In the genomic region with DNA sequence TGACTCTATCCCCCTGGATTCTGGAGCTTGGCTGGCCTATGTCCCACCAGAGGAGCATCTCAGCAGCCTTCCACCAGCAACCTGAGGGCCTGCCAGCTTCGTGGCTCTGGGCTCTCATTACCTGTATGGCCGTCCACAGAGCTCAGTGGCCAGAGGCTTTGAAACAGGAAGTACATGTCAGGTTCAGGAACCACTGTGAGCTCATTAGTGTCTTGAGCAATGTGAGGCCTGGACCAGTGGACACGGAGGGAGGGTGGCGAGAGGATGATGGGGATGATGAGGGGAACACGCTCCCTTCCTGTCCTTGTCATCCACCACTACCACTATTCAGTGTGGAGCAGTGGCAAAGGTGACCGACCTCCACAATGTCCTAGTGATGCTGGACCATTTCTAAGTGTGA, we compare ENCODE assay signal across 17 mouse cellular contexts. TPM values are rescaled to one million over a fixed set of nuclear protein-coding genes. Genes with fewer than 3 reads are reported as not detected.
DNase-seq lines count a peak whose midpoint lies in the region; ATAC-seq and TF ChIP-seq lines count a peak whose summit lies in the region.
"Had no signal": no experiment of that assay in that cellular context is flagged by ENCODE, and none has a peak within 500 bp of the region (broad histone marks: within the 10 kb centered on the region; RNA-seq: fewer than 3 reads in every experiment).

No protein-coding gene starts in this region.

- no peak for TF ChIP-seq POLR2A in spleen, adult 2 months (IDR thresholded peaks at IDR 0.05; ENCODE audit: low read depth, low read length)

- no peak for TF ChIP-seq CTCF in spleen, adult 2 months (IDR thresholded peaks at IDR 0.05; ENCODE audit: extremely low read depth, insufficient read depth, insufficient read length, insufficient replicate concordance)

- H3K4me3 ChIP-seq in spleen, adult 2 months (ENCODE audit: extremely low read depth, insufficient read depth, insufficient read length) = no peak overlapping the region
- no peak overlapping the region for H3K4me3 ChIP-seq in brown adipose tissue, adult 24 weeks (ENCODE audit: insufficient read depth, low read depth, low read length)
- H3K4me3 ChIP-seq: embryonic facial prominence, embryonic 12.5 days; heart, adult 2 months; heart, embryonic 15.5 days; hindbrain, embryonic 10.5 days; hindbrain, embryonic 15.5 days had no signal

- peak overlapping the region; percentile 12; the same call in 1 of the 2 replicates for H3K27ac ChIP-seq in spleen, adult 2 months (ENCODE audit: insufficient read depth, low read length)
- H3K27ac ChIP-seq in brown adipose tissue, adult 24 weeks (replicated peaks; ENCODE audit: low read depth, low read length) = 0 out of 2 replicates have a peak overlapping the region, but pooled peaks have one; percentile 29
- H3K27ac ChIP-seq: embryonic facial prominence, embryonic 12.5 days; heart, adult 2 months; heart, embryonic 15.5 days; hindbrain, embryonic 10.5 days; hindbrain, embryonic 15.5 days had no signal

- no peak for DNase-seq in spleen, adult 2 months (ENCODE audit: low read depth in 1 of 2, low spot score in 2 of 2)
- DNase-seq in spleen, adult 18-20 months = no peak
- DNase-seq in urinary bladder, postnatal 25 days (ENCODE audit: low spot score) = no peak
- no peak for DNase-seq in B cell, adult 2 months
- DNase-seq in heart, postnatal 14 days = no peak
- DNase-seq: adrenal gland, adult 8-10 months; adrenal gland, postnatal 36 days; gastrocnemius, postnatal 10 days; heart, adult 2 months had no signal

- WGBS in spleen, adult 2 months = 70% methylated on average over 6 of the region's 6 CpGs

- H3K36me3 ChIP-seq in spleen, adult 2 months (ENCODE audit: control insufficient read depth, insufficient read depth, low read length) = peaks cover 2% of the 10 kb centered on the region
- H3K36me3 ChIP-seq: embryonic facial prominence, embryonic 12.5 days; heart, embryonic 15.5 days; hindbrain, embryonic 10.5 days; hindbrain, embryonic 15.5 days had no signal

- H3K27me3 ChIP-seq in spleen, adult 2 months (ENCODE audit: control insufficient read depth, insufficient read depth, low read length) = no peaks in the 10 kb centered on the region
- H3K27me3 ChIP-seq: embryonic facial prominence, embryonic 12.5 days; heart, embryonic 15.5 days; hindbrain, embryonic 15.5 days had no signal

- peaks cover 32% of the 10 kb centered on the region; the same call in 1 of the 2 replicates for H3K4me1 ChIP-seq in spleen, adult 2 months (ENCODE audit: control insufficient read depth, insufficient read depth, insufficient read length)
- H3K4me1 ChIP-seq in brown adipose tissue, adult 24 weeks (ENCODE audit: control insufficient read depth, insufficient read depth, insufficient read length, low read length) = peaks cover 45% of the 10 kb centered on the region

- intact Hi-C loops in heart, postnatal 14 days (cut with DNase I) = no loop called here

- ATAC-seq in megakaryocyte, adult 5-6 weeks (ENCODE audit: poor library complexity, severe bottlenecking) = peak; percentile 69
- peak; percentile 69 for ATAC-seq in neutrophil, adult 5-6 weeks (ENCODE audit: extremely low read depth, insufficient number of reproducible peaks, low FRiP score, poor library complexity, severe bottlenecking)

RNA-seq across cellular contexts. Expression of a gene that starts 22.8 kb away (rescaled TPM):
- 155 TPM in 2 replicates for polyA plus RNA-seq in spleen, adult 2 months (2012; rRNA removed)
- polyA plus RNA-seq in brown adipose tissue, adult 24 weeks (2012; ENCODE audit: insufficient read depth, insufficient read length, missing spikeins) = 14.7 and 16.0 TPM in 2 replicates
- 267 and 312 TPM in 2 replicates for total RNA-seq in megakaryocyte, adult 5-6 weeks (2015)
- total RNA-seq in megakaryocyte, adult 5-6 weeks (2017) = 783 and 809 TPM in 2 replicates
- 440 and 506 TPM in 2 replicates for total RNA-seq in neutrophil, adult 5-6 weeks (2017)
- total RNA-seq in heart, postnatal 14 days (2021) = 10 to 100 TPM; 22.6 to 24.4 TPM

RNA-seq across cellular contexts. Expression of a gene that starts 30.1 kb away (rescaled TPM):
- polyA plus RNA-seq in spleen, adult 2 months (2012; rRNA removed) = 1.3 and 2.3 TPM in 2 replicates
- not detected in 2 replicates for polyA plus RNA-seq in brown adipose tissue, adult 24 weeks (2012; ENCODE audit: insufficient read depth, insufficient read length, missing spikeins)
- 0.91 and 1.0 TPM in 2 replicates for total RNA-seq in megakaryocyte, adult 5-6 weeks (2015)
- total RNA-seq in megakaryocyte, adult 5-6 weeks (2017) = 0.20 TPM in 1 of 2 replicates, not detected in the other
- total RNA-seq in neutrophil, adult 5-6 weeks (2017) = 10.4 and 16.6 TPM in 2 replicates
- total RNA-seq in heart, postnatal 14 days (2021) = not detected
- total RNA-seq: adrenal gland, adult 8-10 months; adrenal gland, postnatal 36 days; gastrocnemius, postnatal 10 days; heart, adult 2 months; heart, postnatal 25 days had no signal

Comparison
In these comparisons a context has a peak if more than half of its experiments do, and no peak if none do; other contexts are left out.
1. RNA of a gene that starts 22.8 kb away (total RNA-seq): 267 to 809 TPM in megakaryocyte, adult 5-6 weeks and 440 to 506 TPM in neutrophil, adult 5-6 weeks; 22.6 to 24.4 TPM in heart, postnatal 14 days; every median in the first group is over 10 times any median in the second.